Mouse (Mus musculus) bone marrow macrophage, adult 2 months (primary cell): Measurements from ENCODE around the gene Zc3h10. TPM values are rescaled to one million over a fixed set of nuclear protein-coding genes. Genes with fewer than 3 reads are reported as not detected.

Experiments used
- H3K27ac ChIP-seq: 2 replicates; pipeline ENCODE4 v1.5.1; 2012; ENCODE audit warnings: low read depth, low read length; ENCODE audit not compliant: insufficient read depth
- H3K4me1 ChIP-seq: 2 replicates; pipeline ENCODE4 v1.6.1; 2012; ENCODE audit warnings: low read length; ENCODE audit not compliant: control insufficient read depth, insufficient read depth
- H3K4me3 ChIP-seq: 2 replicates; pipeline ENCODE4 v1.5.1; 2012; ENCODE audit warnings: mild to moderate bottlenecking, low read length, moderate library complexity; ENCODE audit not compliant: insufficient read depth
- CTCF ChIP-seq: IDR thresholded peaks from 2 replicates; pipeline ENCODE4 v1.5.1; 2012; ENCODE audit warnings: low read depth, mild to moderate bottlenecking, low read length, moderate library complexity
- POLR2A ChIP-seq: IDR thresholded peaks from 2 replicates; pipeline ENCODE4 v1.6.1; 2012; ENCODE audit warnings: mild to moderate bottlenecking, low read depth, low read length, borderline replicate concordance
- polyA plus RNA-seq: library from polyadenylated mRNA; stranded (reverse); fragments of >200 nt; gene quantifications from 2 replicates; pipeline ENCODE4 v1.2.4, GENCODE M21; 2012; ENCODE audit not compliant: missing spikeins, insufficient read depth, insufficient read length

The Zc3h10 gene
- polyA plus RNA-seq, 1 experiment = 15.4 TPM

GRCm38 (mm10) chr10:128544674-128545569 lies 2.7 kb downstream of the Zc3h10 start:
- Histone ChIP-seq H3K27ac (no peak overlapping the region), H3K4me3 (no peak overlapping the region), H3K4me1 (peaks cover 10% of the 10 kb centered on the region)
- TF ChIP-seq CTCF (no peak), POLR2A (no peak)

- no peak overlapping the region for H3K4me3 ChIP-seq
- H3K27ac ChIP-seq = no peak overlapping the region
- TF ChIP-seq POLR2A (no peak), CTCF (no peak)
- peaks cover 6% of the 10 kb centered on the region for H3K4me1 ChIP-seq
Observed at GRCm38 (mm10) chr10:128544151-128544657, 3.4 kb downstream of the Zc3h10 start.

- TF ChIP-seq POLR2A (no peak), CTCF (no peak)
- Histone ChIP-seq H3K4me3 (no peak overlapping the region), H3K4me1 (peaks cover 8% of the 10 kb centered on the region), H3K27ac (no peak overlapping the region)
Observed at GRCm38 (mm10) chr10:128543100-128543499, 4.5 kb downstream of the Zc3h10 start.

GRCm38 (mm10) chr10:128538340-128538870 lies 9.2 kb downstream of the Zc3h10 start:
- no peak overlapping the region for H3K4me3 ChIP-seq
- H3K4me1 ChIP-seq = peaks cover 12% of the 10 kb centered on the region
- TF ChIP-seq POLR2A (no peak), CTCF (no peak)
- H3K27ac ChIP-seq = no peak overlapping the region

- TF ChIP-seq CTCF (peak; percentile 67), POLR2A (no peak)
- Histone ChIP-seq H3K4me1 (peaks cover 19% of the 10 kb centered on the region), H3K27ac (peak overlapping the region; percentile 97), H3K4me3 (peak overlapping the region; percentile 35)
Observed at GRCm38 (mm10) chr10:128536266-128536940, 11.2 kb downstream of the Zc3h10 start.

GRCm38 (mm10) chr10:128535624-128536265 lies 11.8 kb downstream of the Zc3h10 start:
- TF ChIP-seq CTCF (no peak), POLR2A (no peak)
- Histone ChIP-seq H3K4me3 (peak overlapping the region; percentile 31), H3K27ac (peak overlapping the region; percentile 97), H3K4me1 (peaks cover 24% of the 10 kb centered on the region)

GRCm38 (mm10) chr10:128535206-128535605 lies 12.4 kb downstream of the Zc3h10 start:
- H3K4me3 ChIP-seq = no peak overlapping the region
- peak overlapping the region; percentile 97 for H3K27ac ChIP-seq
- TF ChIP-seq CTCF = no peak
- no peak for TF ChIP-seq POLR2A
- H3K4me1 ChIP-seq = peaks cover 24% of the 10 kb centered on the region

- Histone ChIP-seq H3K27ac (peak overlapping the region; percentile 72), H3K4me1 (peaks cover 37% of the 10 kb centered on the region), H3K4me3 (peak overlapping the region; percentile 57)
- TF ChIP-seq POLR2A = no peak
- no peak for TF ChIP-seq CTCF
Observed at GRCm38 (mm10) chr10:128526366-128527356, 20.9 kb downstream of the Zc3h10 start.

GRCm38 (mm10) chr10:128525671-128526308 lies 21.8 kb downstream of the Zc3h10 start, which contains the start of gene Esyt1:
Gene Esyt1, minus strand, starts transcription at chr10:128525871.
- H3K4me3 ChIP-seq = peak within 1 kb of the TSS; percentile 83
- TF ChIP-seq POLR2A (no peak; the same call in 1 of the 2 replicates), CTCF (no peak)
- H3K27ac ChIP-seq = peak within 1 kb of the TSS; percentile 72
- peaks cover 32% of the 10 kb centered on the region for H3K4me1 ChIP-seq
